Comparison of ENCODE assay signal across 1 mouse cellular context in the genomic region with DNA sequence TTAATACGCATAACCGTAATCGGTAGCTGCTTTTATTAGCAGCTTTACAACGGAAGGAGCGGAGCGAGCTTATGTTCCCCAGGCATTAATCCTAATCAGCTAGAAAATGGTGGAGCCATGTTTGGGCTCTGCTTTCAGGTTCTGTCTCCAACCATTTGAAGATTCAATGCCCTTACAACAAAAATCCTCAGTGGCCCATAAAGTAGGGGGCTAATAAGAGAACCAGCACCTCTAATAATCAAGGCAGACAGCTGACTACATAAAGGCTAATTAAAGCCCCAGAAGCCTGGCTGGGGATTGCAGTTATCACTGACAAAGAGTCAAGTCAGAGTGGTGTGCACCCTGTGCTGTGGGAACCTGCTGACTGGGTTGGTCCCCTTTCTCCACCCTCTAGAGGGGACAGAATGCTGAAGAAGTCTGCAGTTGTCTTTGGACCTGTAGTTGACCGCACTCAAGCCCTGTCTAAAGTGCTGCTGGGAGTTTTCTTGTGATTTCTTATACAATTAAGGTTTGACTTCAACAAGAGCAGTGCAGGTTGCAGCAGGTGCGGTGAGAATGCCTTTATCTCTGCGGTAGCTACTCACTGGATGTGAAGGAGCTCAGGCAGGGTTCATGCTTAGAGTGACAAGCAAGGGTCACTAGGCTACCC.
TF ChIP-seq lines count a peak whose summit lies in the region.

No protein-coding gene starts in this region.

TF ChIP-seq in MEL, 35 proteins besides CTCF, POLR2A, EP300 and RAD21:
- TF ChIP-seq GATA1 (IDR thresholded peaks at IDR 0.05; ENCODE audit: low read depth, low read length) (peak; percentile 29; the same call in 1 of the 2 replicates), HCFC1 (IDR thresholded peaks at IDR 0.05; ENCODE audit: low read depth, low read length) (peak; percentile 43; the same call in 1 of the 2 replicates), NRF1 (IDR thresholded peaks at IDR 0.05; ENCODE audit: insufficient read depth, low read depth, low read length, poor library complexity, severe bottlenecking) (no peak)
